Mouse (Mus musculus) forebrain, embryonic 14.5 days (tissue): ENCODE results near the gene Lsm10. TPM values are rescaled to one million over a fixed set of nuclear protein-coding genes. Genes with fewer than 3 reads are reported as not detected.

Source experiments
- ATAC-seq: fragments of 200-750 bp; cut with Nextera tagmentation; 2 replicates; pipeline ENCODE4 v1.8.0; 2017; ENCODE audit warnings: mild to moderate bottlenecking, moderate library complexity
- DNase-seq: peaks from one replicate; pipeline ENCODE4 v3.0.0-alpha.2; 2015; ENCODE audit warnings: low spot score
- H3K27ac ChIP-seq: fragments of 300-500 bp; sonication (generic); 2 replicates; pipeline ENCODE4 v1.5.1; 2014; ENCODE audit warnings: low read depth, mild to moderate bottlenecking, control low read depth, low read length, moderate library complexity
- H3K27me3 ChIP-seq: fragments of 300-500 bp; sonication (generic); replicated peaks from 2 replicates; pipeline ENCODE4 v1.6.1; 2014; ENCODE audit warnings: low read length, control low read depth, mixed read lengths; ENCODE audit not compliant: control insufficient read depth, insufficient read depth
- H3K36me3 ChIP-seq: fragments of 300-500 bp; sonication (generic); 2 replicates; pipeline ENCODE4 v1.6.1; 2014; ENCODE audit warnings: low read length, control low read depth; ENCODE audit not compliant: control insufficient read depth, insufficient read depth
- H3K4me1 ChIP-seq: fragments of 300-500 bp; sonication (generic); 2 replicates; pipeline ENCODE4 v1.6.1; 2014; ENCODE audit warnings: antibody characterized with exemption, low read length, control low read depth; ENCODE audit not compliant: control insufficient read depth, insufficient read depth
- H3K4me2 ChIP-seq: fragments of 300-500 bp; sonication (generic); 2 replicates; pipeline ENCODE4 v1.6.1; 2014; ENCODE audit warnings: mild to moderate bottlenecking, control low read depth, low read length
- H3K4me3 ChIP-seq: fragments of 300-500 bp; sonication (generic); 2 replicates; pipeline ENCODE4 v1.5.1; 2014; ENCODE audit warnings: low read depth, low read length, control low read depth
- H3K9ac ChIP-seq: fragments of 300-500 bp; sonication (generic); 2 replicates; pipeline ENCODE4 v1.6.1; 2014; ENCODE audit warnings: mild to moderate bottlenecking, low read length, control low read depth, moderate library complexity
- H3K9me3 ChIP-seq: fragments of 300-500 bp; sonication (generic); replicated peaks from 2 replicates; pipeline ENCODE4 v1.6.1; 2016; ENCODE audit warnings: low read length, control low read depth, mixed read lengths; ENCODE audit not compliant: control insufficient read depth
- WGBS: fragments of 180-500 bp; shearing (Covaris S2); extraction: QIAGEN DNeasy Blood & Tissue Kit; methylation state at CpG from one replicate; pipeline ENCODE4 v1.1.7; 2014; 5-methylcytosine and 5-hydroxymethylcytosine counted together
- polyA plus RNA-seq: library from polyadenylated mRNA; unstranded; fragments of >200 nt; fragmentation: Nextera tagmentation; extraction: Ambion mirVana; gene quantifications from 2 replicates; pipeline ENCODE4 v1.2.1, GENCODE M21; 2014

Gene Lsm10
- polyA plus RNA-seq, 1 experiment from 2014 or later, result 76.6 TPM

DNA sequence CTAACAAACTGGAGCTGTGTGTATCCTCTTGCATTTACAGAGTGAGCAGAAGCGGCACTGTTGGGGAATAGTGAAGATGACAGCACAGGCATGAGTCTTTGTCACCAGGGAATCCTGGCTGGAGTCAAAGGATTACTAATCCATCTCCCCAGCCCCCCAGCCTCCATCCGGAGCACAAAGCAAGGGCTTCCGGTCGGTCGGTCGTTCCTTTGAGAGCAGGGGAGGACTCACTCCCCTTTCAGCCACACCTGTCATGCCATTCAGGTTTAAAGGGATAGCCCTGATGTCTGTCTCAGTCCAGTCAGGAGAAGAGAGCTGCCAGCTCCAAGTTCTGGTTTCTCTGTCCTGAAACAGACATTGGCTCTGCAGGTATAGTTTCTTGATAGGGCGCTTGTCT, 14.7 kb downstream of the Lsm10 start:
- 0 out of 2 replicates have a peak overlapping the region, but pooled peaks have one; percentile 4 for H3K4me2 ChIP-seq
- ATAC-seq, result no peak
- H3K36me3 ChIP-seq, result no peaks in the 10 kb centered on the region
- H3K4me1 ChIP-seq, result peaks cover 21% of the 10 kb centered on the region; the same call in 1 of the 2 replicates
- H3K4me3 ChIP-seq, result no peak overlapping the region
- DNase-seq, result no peak
- H3K9me3 ChIP-seq, result no peaks in the 10 kb centered on the region
- H3K27ac ChIP-seq, result peak overlapping the region; percentile 48
- peak overlapping the region; percentile 26; the same call in 1 of the 2 replicates for H3K9ac ChIP-seq
- no peaks in the 10 kb centered on the region for H3K27me3 ChIP-seq
- 20% methylated on average over 7 of the region's 7 CpGs for WGBS

DNA sequence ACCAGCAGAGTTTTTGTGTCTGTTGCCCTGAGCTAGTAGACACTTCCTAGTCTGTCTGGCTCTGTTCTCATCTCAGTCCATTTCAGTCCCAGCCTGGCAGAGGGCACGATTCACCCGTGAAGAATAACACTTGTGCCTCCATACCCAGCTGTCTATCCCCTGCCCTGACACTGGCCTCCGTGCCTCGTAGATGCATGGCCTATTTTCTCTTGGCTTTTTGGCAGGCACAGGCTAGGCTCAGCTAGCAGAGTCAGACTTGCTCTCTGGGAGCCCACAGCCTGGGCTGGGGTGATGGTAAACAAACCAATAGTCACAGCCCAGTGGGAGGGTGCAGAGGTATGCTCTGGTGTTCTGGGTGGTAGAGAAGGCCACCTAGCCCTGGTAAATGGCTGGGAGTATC, 16.8 kb downstream of the Lsm10 start:
- no peak overlapping the region for H3K27ac ChIP-seq
- no peak for ATAC-seq
- WGBS, result 70% methylated on average over 4 of the region's 4 CpGs

DNA sequence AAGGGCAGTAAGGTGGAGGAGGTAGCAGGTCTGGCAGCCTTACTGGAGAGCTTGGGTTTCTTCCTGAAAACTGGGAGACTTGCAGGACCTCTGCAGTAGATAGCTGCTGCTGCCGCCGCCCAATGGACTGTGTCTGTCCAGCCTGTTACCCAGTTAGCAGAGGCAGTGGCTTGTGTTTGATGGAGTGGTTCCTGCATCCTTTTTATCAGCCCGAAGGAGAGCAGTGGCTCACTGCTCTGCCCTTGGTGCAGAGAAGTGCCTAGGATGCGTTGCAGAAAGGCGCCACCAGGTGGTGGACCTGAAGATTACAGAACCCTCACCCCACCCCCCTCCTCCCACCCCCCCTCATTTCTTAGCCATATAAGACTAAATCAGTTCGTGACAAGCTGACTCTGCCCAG, 17.5 kb downstream of the Lsm10 start:
- H3K4me2 ChIP-seq, result no peak overlapping the region
- no peaks in the 10 kb centered on the region for H3K9me3 ChIP-seq
- H3K27ac ChIP-seq, result no peak overlapping the region
- no peak for ATAC-seq
- no peak overlapping the region for H3K4me3 ChIP-seq
- 16% methylated on average over 6 of the region's 6 CpGs for WGBS
- no peak overlapping the region for H3K9ac ChIP-seq
- peak; percentile 53 for DNase-seq
- H3K4me1 ChIP-seq, result peaks cover 14% of the 10 kb centered on the region; the same call in 1 of the 2 replicates
- no peaks in the 10 kb centered on the region for H3K27me3 ChIP-seq
- no peaks in the 10 kb centered on the region for H3K36me3 ChIP-seq

More for the DNA sequence above, 16.8 kb downstream of the Lsm10 start:
- H3K4me1 ChIP-seq, result peaks cover 21% of the 10 kb centered on the region; the same call in 1 of the 2 replicates
- no peaks in the 10 kb centered on the region for H3K9me3 ChIP-seq
- H3K27me3 ChIP-seq, result no peaks in the 10 kb centered on the region
- H3K4me3 ChIP-seq, result no peak overlapping the region
- H3K4me2 ChIP-seq, result no peak overlapping the region
- H3K36me3 ChIP-seq, result no peaks in the 10 kb centered on the region
- DNase-seq, result no peak
- no peak overlapping the region for H3K9ac ChIP-seq

DNA sequence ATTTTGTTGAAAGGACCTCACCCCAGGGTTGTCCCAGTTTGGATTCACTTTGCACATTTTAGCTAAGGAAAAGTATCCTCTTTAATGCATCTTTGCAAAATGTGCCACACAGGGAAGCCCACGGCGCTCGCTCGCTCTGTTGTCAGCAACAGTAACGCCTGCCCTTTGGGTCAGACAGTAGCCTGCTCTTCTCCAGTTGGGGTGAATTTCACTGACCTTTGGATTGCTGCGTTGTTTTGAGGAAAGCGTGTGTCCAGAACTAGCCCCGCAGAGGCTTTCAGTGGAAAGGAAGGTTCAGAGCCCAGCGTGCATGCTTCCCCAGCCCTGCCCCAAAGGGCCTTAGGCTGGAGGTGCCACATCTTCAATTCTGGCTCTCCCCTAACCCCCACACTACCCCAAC, 19.0 kb downstream of the Lsm10 start:
- Histone ChIP-seq H3K9me3 (no peaks in the 10 kb centered on the region), H3K4me1 (peaks cover 7% of the 10 kb centered on the region; the same call in 1 of the 2 replicates), H3K4me2 (no peak overlapping the region), H3K36me3 (no peaks in the 10 kb centered on the region), H3K27ac (no peak overlapping the region), H3K9ac (no peak overlapping the region), H3K4me3 (no peak overlapping the region), H3K27me3 (no peaks in the 10 kb centered on the region)
- ATAC-seq (no peak), DNase-seq (no peak)
- 91% methylated on average over 9 of the region's 9 CpGs for WGBS

DNA sequence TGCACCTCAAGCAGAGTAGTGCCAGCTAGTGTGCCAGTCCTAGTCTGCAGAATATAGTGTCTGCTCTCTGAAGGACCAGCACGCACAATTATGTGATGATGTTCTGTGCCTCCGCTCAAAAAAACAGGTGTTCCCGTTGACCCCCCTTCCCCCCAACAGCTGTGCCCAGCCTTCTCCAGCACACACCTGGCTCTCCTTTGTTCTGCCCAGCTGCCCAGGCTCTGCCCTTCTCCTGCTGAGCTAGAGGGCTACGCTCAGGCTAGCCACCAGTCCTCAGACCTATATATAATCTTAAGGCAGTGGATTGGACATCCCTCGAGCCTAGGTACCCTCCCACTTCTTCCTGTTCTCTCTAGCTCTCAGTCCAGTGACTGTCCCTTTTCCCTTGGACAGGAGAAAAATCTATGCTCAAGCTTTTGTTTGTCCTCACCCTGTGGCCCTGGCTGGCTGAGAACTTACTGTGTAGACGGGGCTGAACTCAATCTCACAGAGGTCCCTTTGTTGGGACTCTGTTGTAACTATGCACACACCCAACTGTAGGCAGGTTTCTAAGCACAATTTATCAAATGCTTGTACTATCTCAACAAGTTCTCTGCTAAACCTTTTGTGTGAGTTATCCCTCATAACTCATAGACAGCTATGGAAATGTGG, 19.6 kb downstream of the Lsm10 start:
- Histone ChIP-seq H3K27me3 (no peaks in the 10 kb centered on the region), H3K9ac (no peak overlapping the region), H3K4me3 (no peak overlapping the region), H3K4me1 (0 out of 2 replicates have a peak, but pooled peaks cover 2% of the 10 kb centered on the region), H3K36me3 (no peaks in the 10 kb centered on the region), H3K9me3 (no peaks in the 10 kb centered on the region; the same call in 1 of the 2 replicates), H3K4me2 (no peak overlapping the region), H3K27ac (no peak overlapping the region)
- no peak for DNase-seq
- ATAC-seq, result no peak
- 80% methylated on average over 6 of the region's 6 CpGs for WGBS

DNA sequence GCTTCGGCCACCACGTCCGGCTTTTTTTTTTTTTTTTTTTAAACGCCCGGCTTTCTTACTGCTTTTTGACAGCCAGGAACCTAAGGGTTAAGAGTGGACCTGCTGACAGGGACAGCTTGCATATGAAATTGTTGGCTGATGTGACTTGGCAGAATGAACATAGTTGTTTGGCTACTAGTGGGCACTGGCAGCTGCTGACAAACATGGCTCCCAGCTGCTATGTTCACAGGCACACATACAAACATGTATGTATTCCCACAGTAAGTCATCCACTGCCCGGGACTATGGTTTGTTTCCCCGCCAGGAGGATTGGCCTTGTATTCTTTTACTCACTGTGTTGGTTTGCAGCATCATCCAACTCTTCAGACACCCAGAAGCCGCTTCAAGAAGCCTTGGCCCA, 20.7 kb downstream of the Lsm10 start:
- H3K9me3 ChIP-seq, result no peaks in the 10 kb centered on the region; the same call in 1 of the 2 replicates
- WGBS, result 88% methylated on average over 8 of the region's 8 CpGs
- no peak overlapping the region for H3K4me3 ChIP-seq
- H3K27me3 ChIP-seq, result no peaks in the 10 kb centered on the region
- DNase-seq (no peak), ATAC-seq (no peak)
- no peak overlapping the region for H3K9ac ChIP-seq
- H3K36me3 ChIP-seq, result no peaks in the 10 kb centered on the region
- H3K4me1 ChIP-seq, result no peaks in the 10 kb centered on the region
- H3K27ac ChIP-seq, result no peak overlapping the region; the same call in 1 of the 2 replicates
- H3K4me2 ChIP-seq, result no peak overlapping the region

DNA sequence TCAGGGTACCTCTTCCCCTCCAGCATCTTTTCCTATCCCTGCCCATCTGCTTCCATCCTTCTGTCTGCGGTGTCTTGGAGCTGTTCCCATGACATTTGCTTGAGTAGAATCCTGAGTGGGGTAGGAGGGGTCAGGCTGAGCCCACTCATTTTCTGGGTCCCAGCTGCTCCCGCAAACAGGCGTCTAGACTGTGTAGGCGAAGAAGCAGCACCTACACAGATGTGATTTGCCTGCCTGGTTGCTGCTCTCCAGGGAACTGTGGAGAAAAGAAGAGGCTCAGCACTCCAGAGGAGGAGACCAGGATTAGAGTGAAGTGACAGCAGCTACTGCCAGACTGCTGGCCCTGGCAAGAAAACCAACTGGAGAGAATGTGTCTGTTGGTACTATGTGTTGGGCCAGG, 22.2 kb downstream of the Lsm10 start:
- no peaks in the 10 kb centered on the region for H3K27me3 ChIP-seq
- H3K4me3 ChIP-seq, result no peak overlapping the region
- ATAC-seq, result peak; percentile 61; the same call in 1 of the 2 replicates
- peak overlapping the region; percentile 70 for H3K27ac ChIP-seq
- H3K9me3 ChIP-seq, result no peaks in the 10 kb centered on the region; the same call in 1 of the 2 replicates
- H3K4me2 ChIP-seq, result no peak overlapping the region
- 0 out of 2 replicates have a peak, but pooled peaks cover 4% of the 10 kb centered on the region for H3K36me3 ChIP-seq
- H3K4me1 ChIP-seq, result no peaks in the 10 kb centered on the region
- WGBS, result 76% methylated on average over 4 of the region's 4 CpGs
- no peak overlapping the region for H3K9ac ChIP-seq
- DNase-seq, result peak; percentile 46

DNA sequence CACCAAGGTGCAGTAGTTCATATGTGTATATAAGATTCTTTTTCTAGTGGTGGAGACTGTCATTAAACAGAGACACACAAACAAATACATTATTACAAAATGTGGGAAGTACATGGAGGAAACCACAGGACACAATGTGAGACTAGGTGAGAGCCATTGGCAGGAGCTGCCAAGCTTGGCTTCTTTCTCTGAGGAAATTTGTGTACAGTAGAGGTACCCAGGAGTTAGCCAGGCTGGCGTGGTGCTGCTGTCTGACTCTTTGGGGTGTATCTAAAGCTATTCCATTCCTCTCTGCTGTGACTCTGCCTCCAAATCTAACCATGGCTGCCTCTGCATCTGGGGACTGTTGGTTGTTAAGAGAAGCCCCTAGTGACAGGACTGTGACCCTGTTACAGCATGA, 22.6 kb downstream of the Lsm10 start:
- Histone ChIP-seq H3K4me3 (no peak overlapping the region), H3K27me3 (no peaks in the 10 kb centered on the region), H3K4me2 (no peak overlapping the region), H3K9me3 (no peaks in the 10 kb centered on the region; the same call in 1 of the 2 replicates), H3K9ac (no peak overlapping the region), H3K4me1 (no peaks in the 10 kb centered on the region), H3K36me3 (peaks cover 6% of the 10 kb centered on the region; the same call in 1 of the 2 replicates), H3K27ac (peak overlapping the region; percentile 70)
- 89% methylated on average over 1 of the region's 1 CpGs for WGBS
- no peak for DNase-seq
- ATAC-seq, result no peak

DNA sequence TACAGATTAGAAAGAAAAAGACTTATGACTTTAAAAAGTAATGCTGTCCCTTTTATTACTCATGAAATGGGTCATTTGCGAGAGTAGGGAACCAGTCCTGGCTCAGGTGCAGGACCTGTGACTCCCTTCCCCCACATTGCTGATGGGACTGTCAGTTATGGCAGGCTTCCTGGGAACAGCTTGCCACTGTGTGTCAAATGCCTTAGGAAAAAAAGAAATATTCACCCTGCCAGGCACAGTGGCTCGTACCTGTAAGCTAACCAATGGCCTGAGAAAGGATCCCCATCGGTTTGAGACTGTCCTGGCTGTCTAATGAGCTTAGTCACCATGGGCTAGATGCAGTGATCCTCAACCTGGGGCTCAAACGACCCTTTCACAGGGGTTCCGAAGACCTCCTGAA, 23.6 kb downstream of the Lsm10 start:
- Histone ChIP-seq H3K36me3 (peaks cover 16% of the 10 kb centered on the region; the same call in 1 of the 2 replicates), H3K9ac (no peak overlapping the region), H3K4me1 (no peaks in the 10 kb centered on the region), H3K27ac (no peak overlapping the region), H3K9me3 (no peaks in the 10 kb centered on the region; the same call in 1 of the 2 replicates), H3K27me3 (no peaks in the 10 kb centered on the region), H3K4me3 (no peak overlapping the region), H3K4me2 (no peak overlapping the region)
- DNase-seq, result no peak
- 85% methylated on average over 5 of the region's 5 CpGs for WGBS
- no peak for ATAC-seq
